Mouse (Mus musculus) lung, postnatal 14 days (tissue): ENCODE results near the gene Tlx3.

Experiments
- DNase-seq: peaks from one replicate; pipeline ENCODE4 v3.0.0; 2021

Gene Tlx3

DNA sequence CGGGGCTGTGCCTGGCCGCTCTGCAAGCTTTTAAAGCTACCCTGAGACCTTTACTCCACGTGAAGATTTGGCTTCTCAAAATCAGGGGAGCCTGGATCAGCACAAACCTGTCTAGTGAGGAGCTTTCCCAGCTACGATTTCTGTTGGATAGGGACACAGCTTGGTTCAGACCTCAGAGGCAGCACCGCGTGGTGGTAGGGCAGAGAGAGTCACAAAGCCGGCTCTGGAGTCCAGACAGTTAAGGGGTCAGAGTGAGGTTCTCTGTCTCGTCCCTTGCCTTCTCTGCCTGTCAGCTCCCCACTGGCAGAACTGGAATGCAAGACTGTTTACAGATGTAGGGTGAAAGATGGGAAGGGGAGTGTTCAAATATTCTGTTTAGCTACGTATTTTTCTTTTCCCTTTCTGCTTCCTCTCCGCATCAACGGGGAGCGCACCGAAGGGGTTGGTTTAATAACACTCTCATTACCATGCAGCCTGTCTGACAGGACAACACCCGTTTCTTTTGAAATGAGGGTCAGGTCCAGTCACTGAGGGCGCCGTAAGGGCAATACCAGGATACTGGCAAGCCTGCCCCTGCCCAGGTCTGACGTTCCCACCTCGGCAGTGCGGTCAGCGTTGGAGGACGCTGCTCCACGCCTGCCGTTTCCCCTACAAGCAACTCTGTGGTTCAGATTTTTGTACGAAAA lies 6.8 kb downstream of the Tlx3 start:
- no peak for DNase-seq

GRCm38 (mm10) chr11:33195531-33196446 lies 7.6 kb downstream of the Tlx3 start:
- DNase-seq = no peak

DNA sequence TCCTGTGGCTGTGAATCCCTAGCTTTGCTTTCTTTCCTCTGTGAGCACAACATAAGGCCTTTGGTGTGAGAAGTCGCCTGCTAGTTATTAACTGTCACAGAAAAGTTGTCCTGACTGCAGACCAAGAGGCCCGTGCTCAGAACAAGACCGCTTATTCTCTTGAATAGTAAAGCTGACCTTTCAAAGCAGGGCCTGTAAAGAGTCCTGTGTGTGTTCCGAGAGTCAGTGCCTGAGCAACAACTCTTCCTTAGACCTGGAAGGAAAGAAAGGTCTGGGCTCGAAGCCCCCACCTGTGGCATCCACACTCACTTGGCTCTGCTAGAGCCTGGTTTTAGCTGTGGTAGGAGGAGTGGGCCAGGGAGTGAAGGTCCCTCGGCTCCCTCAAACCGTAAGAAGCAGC lies 8.3 kb downstream of the Tlx3 start:
- no peak for DNase-seq

GRCm38 (mm10) chr11:33193695-33194094 lies 9.7 kb downstream of the Tlx3 start:
- no peak for DNase-seq

DNA sequence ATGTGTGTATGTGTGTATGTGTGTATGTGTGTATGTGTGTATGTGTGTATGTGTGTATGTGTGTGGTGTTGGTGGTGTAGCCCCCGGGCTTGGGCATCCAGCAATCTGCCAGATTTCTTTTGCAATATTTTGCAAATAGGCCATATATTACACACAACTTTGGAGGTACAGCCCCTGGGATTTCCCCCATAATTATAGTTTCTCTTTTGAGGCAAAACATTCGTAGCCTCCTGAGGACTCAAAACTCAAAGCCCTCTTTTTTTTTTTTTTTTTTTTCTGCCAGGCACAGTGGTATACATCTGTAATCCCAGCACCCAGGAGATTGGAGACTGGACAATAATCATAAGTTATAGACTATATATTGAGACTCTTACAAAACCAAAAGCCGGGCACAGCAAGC lies 21.6 kb downstream of the Tlx3 start:
- no peak for DNase-seq

DNA sequence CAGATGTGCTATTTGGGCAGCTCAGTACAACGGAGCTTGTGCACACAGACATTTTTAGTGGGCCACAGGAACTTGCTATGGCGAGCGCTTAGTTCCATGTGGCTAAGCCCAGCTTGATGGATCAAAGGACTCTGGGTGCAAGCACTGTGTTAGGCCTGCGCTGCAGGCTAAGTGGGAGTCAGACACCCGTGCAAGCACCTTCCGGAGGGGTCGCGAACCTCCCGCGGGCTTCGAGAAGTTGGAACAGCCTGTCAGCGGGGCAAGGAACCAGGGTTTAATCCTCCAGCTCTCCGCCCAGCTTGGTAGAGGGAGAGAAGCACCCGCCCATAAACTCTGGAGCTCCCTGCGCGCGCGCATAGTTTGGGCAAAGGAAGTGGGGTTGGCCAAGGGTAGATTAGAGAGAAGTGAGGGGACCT lies 22.7 kb downstream of the Tlx3 start:
- DNase-seq = no peak

DNA sequence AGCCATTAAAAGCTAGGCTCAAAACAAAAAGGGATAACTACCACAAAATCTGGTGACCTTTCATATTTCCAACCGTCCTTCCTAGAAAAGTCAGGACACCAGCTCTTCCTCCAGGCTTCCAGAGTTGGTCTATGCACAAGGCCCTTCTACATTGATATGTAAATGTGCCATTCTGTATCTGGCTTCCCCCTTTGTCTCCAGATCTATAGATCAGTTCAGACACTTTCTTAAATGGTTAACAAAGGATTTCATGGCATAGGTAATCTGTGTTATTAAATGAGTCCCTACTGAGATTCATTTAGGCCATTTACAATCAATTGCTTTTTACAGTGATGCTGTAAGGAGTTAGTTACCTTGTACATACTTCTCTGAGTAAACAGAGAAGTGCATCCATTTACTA lies 23.6 kb downstream of the Tlx3 start:
- no peak for DNase-seq

DNA sequence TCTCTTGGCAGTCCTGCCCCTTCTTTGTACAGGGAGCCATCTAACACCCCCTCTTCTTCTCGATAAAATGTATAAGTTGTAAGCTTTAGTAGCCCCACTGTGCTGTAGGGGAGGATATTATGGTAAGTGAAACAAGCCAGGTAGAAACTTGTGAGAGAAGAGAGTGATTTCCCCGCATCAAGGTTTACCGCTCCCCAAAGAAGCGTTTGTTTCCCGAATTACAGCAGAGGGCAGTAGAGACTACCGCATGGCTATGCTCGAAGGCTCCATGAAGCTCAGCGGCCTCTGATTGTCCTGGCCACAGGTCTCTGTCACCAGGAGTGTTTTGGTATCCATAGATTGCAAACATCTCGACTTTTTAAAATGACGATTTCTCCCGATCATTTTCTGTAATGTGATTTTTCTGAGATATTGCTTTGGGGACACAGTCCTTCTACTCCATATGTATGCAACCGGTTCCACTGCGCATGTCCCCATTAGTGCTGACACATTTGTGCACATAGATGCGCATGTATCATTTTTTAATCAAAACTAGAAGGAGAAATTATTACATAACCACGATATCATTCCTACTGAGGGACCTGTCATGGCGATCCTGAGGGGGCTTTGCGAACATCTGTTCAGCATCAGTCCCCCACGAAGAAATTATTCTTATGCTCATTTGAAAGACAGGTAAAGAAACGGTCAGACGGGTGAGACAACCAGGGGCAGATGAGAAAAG lies 26.7 kb downstream of the Tlx3 start:
- DNase-seq = peak; percentile 59

DNA sequence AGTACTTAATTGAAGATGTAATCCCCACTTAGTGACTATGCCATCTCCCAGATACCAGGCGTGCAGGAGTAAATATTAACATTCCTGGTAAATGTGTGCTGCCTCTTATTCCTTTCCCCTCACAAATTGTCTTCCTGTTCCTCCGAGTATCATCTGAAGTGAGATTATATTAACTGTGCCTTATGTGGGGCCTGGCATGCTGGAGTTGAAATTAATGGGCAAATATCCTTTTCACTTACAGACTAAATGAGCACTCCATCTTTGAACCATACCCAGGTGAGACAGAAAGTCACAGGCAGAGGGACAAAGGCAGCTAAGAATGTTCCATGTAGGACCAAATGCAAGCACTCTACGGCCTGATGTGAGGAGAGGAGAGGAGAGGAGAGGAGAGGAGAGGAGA lies 27.6 kb downstream of the Tlx3 start:
- DNase-seq = no peak

DNA sequence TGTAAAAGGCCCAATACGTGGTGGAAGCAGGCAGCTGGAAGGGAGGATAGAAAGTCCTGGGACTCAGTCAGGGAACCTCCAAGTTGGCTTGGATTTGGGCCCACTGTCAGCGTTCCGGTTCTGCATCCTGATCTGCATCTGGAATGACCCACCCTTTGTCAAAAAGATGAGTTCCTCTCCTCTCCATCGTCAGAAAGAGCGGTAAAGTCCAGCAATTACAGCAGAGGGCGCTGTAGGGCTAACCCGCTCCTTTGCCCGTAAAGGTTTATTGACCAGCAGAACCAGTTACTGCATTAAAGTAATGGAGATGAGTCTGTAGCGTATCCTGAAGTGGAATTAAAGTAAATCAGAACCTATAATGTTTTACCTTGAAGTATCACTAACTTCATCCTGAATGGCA lies 32.9 kb downstream of the Tlx3 start:
- DNase-seq = peak; percentile 65

GRCm38 (mm10) chr11:33162998-33163506 lies 40.3 kb downstream of the Tlx3 start, which contains the start of gene Npm1:
Gene Npm1, minus strand, starts transcription at chr11:33163206.
- peak; percentile 100 for DNase-seq

- DNase-seq = peak; percentile 62
Observed at GRCm38 (mm10) chr11:33162211-33162997, 41.0 kb downstream of the Tlx3 start.

GRCm38 (mm10) chr11:33159741-33160140 lies 43.6 kb downstream of the Tlx3 start:
- DNase-seq = no peak

DNA sequence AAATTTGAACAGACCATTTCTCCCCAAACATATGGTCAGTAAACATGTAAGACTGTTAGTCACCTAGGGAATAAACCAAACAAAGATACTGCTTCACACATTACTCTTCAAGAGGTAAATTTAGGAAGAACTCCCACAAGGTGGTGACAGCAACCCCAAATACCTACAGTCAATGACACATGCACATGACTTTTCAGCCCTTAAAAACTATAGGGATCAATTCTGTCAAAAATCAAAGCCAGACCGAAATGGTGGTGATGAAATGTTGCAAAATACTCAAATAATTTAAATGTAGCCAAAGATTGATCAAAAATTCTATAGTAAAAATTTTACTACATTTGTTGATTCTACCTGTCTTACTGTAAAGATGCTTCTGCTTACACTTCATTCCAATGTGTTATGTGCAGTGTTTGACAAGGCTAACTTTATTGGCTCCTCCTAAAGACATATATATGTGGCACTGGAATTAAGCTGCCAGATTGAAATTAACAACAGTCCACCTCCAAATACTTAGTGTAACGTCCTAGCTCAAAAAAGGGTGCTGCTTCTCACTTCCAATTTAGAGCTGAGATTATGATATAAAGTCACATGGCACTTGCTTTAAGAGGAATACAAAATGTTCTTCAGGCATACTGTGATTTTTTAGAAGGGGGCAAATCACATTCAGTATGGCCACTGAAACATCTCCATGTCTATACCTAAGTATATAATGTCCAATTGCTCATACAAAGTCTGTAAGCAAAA lies 45.8 kb downstream of the Tlx3 start:
- no peak for DNase-seq

GRCm38 (mm10) chr11:33156436-33157015 lies 46.9 kb downstream of the Tlx3 start:
- no peak for DNase-seq

DNA sequence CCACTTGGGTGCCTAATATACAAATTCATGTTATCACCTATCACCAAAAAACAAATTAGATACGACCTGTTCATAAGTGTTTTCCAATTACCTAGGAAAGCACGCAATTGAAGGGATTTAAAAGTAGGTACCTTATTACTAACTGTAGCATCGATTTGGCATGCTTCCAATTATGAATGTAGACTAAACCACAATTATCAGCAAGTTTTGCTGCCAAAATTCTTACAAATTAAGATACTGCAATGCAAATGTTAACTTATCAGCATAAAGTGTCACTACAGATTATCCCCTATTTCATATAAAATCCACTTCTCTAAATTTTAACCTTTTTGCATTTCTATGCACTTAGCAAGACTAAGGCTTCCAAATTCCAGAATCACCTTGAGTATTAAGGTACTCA lies 48.9 kb downstream of the Tlx3 start:
- DNase-seq = no peak

GRCm38 (mm10) chr11:33152997-33153396 lies 50.4 kb downstream of the Tlx3 start:
- no peak for DNase-seq

GRCm38 (mm10) chr11:33151780-33152145 lies 51.6 kb downstream of the Tlx3 start:
- DNase-seq = no peak

DNA sequence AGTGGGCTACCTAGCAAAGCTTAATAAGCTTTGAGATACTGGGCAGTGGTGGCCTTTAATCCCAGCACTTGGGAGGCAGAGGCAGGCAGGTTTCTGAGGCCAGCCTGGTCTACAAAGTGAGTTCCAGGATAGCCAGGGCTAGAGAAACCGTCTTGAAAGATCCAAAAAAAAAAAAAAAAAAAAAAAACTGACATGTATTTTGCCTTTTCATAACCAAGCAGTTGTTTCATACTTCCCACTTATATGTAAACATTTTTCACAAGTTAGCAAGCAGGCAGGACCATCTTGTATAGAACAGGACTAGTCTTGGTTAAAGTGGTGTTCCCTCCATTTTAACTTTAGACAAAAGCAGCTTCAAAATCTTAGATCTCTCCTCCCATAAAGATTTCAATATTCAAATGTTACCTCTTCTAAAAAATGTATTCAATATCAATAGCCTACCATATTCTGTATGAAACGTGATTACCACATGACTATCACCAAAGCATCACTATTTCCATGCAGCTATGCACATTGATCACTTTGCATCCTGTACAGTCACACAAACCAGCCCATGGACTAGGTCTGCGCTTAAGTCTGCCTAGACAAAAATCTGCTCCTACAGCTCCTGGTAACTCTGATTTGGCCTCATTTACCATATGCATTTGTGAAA lies 52.1 kb downstream of the Tlx3 start:
- no peak for DNase-seq
